Mouse (Mus musculus): ENCODE measurements around the gene Upk3bl.
"Not testable (repeated sequence)": the region's sequence is repeated elsewhere in the genome, so short reads cannot be mapped to it uniquely, and the experiment has no call there.

Gene Upk3bl

GRCm38 (mm10) chr5:136045987-136046386, 8.3 kb upstream of the Upk3bl start:
- peak; percentile 35 to 77 for DNase-seq (ENCODE audit: low spot score in 2 of 2)

GRCm38 (mm10) chr5:136048541-136048940, 5.8 kb upstream of the Upk3bl start:
- not testable (repeated sequence) for DNase-seq (ENCODE audit: low spot score in 2 of 2)

- no peak for DNase-seq (ENCODE audit: low spot score in 2 of 2)
Observed at GRCm38 (mm10) chr5:136049926-136050325, 4.4 kb upstream of the Upk3bl start.

GRCm38 (mm10) chr5:136051231-136052085, 2.8 kb upstream of the Upk3bl start:
- DNase-seq (ENCODE audit: low spot score in 2 of 2): no peak

GRCm38 (mm10) chr5:136052861-136053655, 1.2 kb upstream of the Upk3bl start:
- DNase-seq (ENCODE audit: low spot score in 2 of 2): no peak

- no peak for DNase-seq (ENCODE audit: low spot score in 2 of 2)
Observed at GRCm38 (mm10) chr5:136056062-136056461, 1.8 kb downstream of the Upk3bl start.

- DNase-seq (ENCODE audit: low spot score in 2 of 2): no peak
Observed at GRCm38 (mm10) chr5:136057085-136057484, 2.8 kb downstream of the Upk3bl start.

- DNase-seq (ENCODE audit: low spot score in 2 of 2): peak in 1 of 2 experiments; percentile 75
Observed at GRCm38 (mm10) chr5:136061567-136061966, 7.3 kb downstream of the Upk3bl start.

GRCm38 (mm10) chr5:136063920-136064319, 9.6 kb downstream of the Upk3bl start:
- DNase-seq (ENCODE audit: low spot score in 2 of 2): no peak

GRCm38 (mm10) chr5:136066404-136067148, 12.3 kb downstream of the Upk3bl start:
- DNase-seq (ENCODE audit: low spot score in 2 of 2): not testable (repeated sequence)

GRCm38 (mm10) chr5:136069411-136069810, 15.1 kb downstream of the Upk3bl start:
- no peak for DNase-seq (ENCODE audit: low spot score in 2 of 2)

GRCm38 (mm10) chr5:136073051-136073450, 18.8 kb downstream of the Upk3bl start:
- no peak for DNase-seq (ENCODE audit: low spot score in 2 of 2)

GRCm38 (mm10) chr5:136073526-136073925, 19.2 kb downstream of the Upk3bl start:
- DNase-seq (ENCODE audit: low spot score in 2 of 2): no peak

GRCm38 (mm10) chr5:136075076-136075475, 20.8 kb downstream of the Upk3bl start:
- no peak for DNase-seq (ENCODE audit: low spot score in 2 of 2)

- no peak for DNase-seq (ENCODE audit: low spot score in 2 of 2)
Observed at GRCm38 (mm10) chr5:136076284-136076683, 22.0 kb downstream of the Upk3bl start.

GRCm38 (mm10) chr5:136077001-136077550, 22.8 kb downstream of the Upk3bl start:
- no peak for DNase-seq (ENCODE audit: low spot score in 2 of 2)

- DNase-seq (ENCODE audit: low spot score in 2 of 2): no peak
Observed at GRCm38 (mm10) chr5:136078136-136078535, 23.8 kb downstream of the Upk3bl start.

- no peak for DNase-seq (ENCODE audit: low spot score in 2 of 2)
Observed at GRCm38 (mm10) chr5:136082345-136082744, 28.1 kb downstream of the Upk3bl start.

GRCm38 (mm10) chr5:136083669-136084107, 29.4 kb downstream of the Upk3bl start, which contains the start of gene Rasa4:
TSS of gene Rasa4 (plus strand) at chr5:136083916.
- peak; percentile 93 to 94 for DNase-seq (ENCODE audit: low spot score in 2 of 2)

GRCm38 (mm10) chr5:136084144-136084881, 30.0 kb downstream of the Upk3bl start:
- DNase-seq (ENCODE audit: low spot score in 2 of 2): no peak
